Mouse (Mus musculus) NIH3T3 (cell line): ENCODE data around the gene Gcnt2.
A peak's percentile ranks its signal among the peaks of the same experiment; 100 is the strongest.
"Not testable (repeated sequence)": the region's sequence is repeated elsewhere in the genome, so short reads cannot be mapped to it uniquely, and the experiment has no call there.

Source experiments
- DNase-seq: peaks from one replicate; pipeline ENCODE4 v3.0.0-alpha.2; 2012; ENCODE audit warnings: low read depth

Gcnt2 gene

GRCm38 (mm10) chr13:40874021-40874420, 14.5 kb downstream of the Gcnt2 start:
- no peak for DNase-seq

GRCm38 (mm10) chr13:40875415-40875814, 15.9 kb downstream of the Gcnt2 start:
- DNase-seq: no peak

- no peak for DNase-seq
Observed at GRCm38 (mm10) chr13:40877589-40877988, 18.0 kb downstream of the Gcnt2 start.

DNA sequence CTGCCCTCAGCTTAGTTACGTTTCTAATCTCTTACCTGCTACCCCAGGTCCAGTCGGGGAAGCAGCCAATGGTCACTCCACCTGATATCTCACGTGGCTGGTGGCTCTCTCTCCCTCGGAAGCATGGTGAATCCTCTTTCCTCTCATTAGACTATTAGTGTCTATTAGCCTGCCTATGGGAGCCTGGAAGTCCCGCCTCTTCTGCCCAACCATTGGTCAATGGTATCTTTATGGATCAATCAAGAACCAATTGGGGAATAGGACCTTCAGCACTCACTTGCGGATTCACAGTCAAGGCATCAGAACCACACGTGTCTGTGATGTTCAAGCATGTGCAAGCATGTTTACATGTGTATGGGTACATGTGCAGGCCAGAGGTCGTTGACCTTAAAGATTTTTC, 21.0 kb downstream of the Gcnt2 start:
- no peak for DNase-seq

DNA sequence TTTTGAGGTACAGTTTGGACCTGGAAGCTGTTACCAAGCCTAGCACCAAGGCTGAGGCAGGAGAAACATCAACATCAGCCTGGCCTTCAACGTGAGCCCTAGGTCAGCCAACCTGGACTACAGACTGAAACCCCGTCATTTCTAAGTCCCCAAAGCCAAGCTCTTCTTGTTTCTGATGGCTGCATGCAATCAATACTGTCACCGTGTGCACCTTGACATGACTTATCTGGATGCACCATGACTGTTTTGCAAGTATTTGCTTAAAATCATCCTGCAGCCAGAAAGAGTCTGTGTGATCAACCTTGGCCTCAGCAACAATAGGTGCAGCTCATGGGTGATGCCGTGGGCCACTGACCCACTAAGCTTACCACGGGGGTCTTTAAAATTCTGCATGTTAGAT, 23.1 kb downstream of the Gcnt2 start:
- no peak for DNase-seq

DNA sequence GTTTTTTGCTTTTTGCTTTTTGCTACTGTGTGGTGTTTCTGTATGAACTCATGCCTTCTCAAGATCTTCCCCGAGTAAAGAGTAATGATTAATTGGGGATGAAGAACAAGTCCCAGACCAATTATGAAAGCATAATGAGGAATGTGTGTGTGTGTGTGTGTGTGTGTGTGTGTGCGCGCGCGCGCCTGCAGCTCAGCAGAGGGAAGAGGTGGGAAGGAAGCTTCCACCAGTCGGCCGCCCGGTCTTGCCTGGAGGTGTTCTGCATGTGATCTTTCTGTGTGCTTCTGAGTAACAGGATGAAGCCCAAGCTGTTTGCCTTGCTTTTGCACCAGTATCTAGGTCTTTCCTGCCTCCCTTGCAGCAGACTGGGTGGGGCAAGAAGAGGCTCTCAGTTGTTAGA, 24.3 kb downstream of the Gcnt2 start:
- no peak for DNase-seq

GRCm38 (mm10) chr13:40884878-40885277, 25.3 kb downstream of the Gcnt2 start:
- no peak for DNase-seq

- no peak for DNase-seq
Observed at GRCm38 (mm10) chr13:40885935-40886642, 26.5 kb downstream of the Gcnt2 start.

DNA sequence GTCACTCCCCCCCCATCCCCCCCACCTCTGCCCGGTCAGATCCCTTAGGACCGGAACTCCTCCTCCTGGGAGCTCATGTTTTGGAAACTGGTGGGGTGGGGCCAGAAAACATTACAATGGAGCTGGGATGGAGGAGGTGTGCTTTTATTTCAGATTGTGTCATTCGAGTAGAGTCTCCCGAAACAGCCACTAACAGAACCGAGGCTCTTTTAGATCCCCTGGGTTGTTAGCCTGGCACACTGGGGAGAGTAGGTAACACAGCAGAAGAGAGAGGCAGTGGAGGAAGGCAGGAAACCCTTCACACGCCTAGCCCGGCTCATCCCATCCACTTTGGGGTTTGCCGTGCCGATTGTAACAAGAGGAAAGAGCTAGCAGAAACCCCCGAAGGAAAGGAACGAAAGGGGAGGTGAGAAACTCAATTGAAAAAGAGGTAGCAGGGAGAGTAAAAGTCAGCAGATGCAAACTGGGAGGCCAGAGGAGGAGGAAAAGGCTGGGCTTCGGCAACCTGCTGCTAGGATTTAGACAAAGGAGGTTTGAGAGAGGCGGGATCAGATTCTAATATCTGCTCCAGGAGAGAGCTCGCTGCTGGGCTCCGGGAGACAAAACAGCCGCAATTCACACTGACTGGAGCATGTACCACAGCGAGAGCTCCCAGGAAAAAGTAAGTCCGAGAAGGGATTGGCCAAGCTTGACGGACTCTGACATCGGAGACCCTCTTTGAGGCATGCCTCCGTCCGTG, 27.3 kb downstream of the Gcnt2 start:
- DNase-seq: no peak

GRCm38 (mm10) chr13:40890595-40890994, 31.0 kb downstream of the Gcnt2 start:
- DNase-seq: no peak

- DNase-seq: not testable (repeated sequence)
Observed at GRCm38 (mm10) chr13:40891369-40891768, 31.8 kb downstream of the Gcnt2 start.

DNA sequence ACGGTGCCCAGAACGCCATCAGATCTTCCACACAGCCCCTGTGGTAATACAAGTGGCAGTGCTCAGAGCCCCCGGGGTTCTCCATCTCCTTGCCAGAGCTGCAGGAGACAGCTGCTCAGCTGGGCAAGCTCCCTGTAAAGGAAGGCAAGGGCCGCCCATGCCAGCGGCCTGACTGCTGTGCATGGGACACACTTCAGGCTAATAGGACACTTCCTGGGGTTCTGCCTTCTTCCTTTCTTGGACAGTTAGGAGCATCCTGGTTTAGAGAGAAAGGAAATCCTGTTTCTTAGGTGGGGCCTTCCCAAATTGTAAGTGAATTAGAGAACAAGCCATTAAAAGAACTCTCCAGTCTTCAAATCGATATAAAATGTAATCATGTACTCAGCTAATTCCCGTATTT, 32.5 kb downstream of the Gcnt2 start:
- no peak for DNase-seq

DNA sequence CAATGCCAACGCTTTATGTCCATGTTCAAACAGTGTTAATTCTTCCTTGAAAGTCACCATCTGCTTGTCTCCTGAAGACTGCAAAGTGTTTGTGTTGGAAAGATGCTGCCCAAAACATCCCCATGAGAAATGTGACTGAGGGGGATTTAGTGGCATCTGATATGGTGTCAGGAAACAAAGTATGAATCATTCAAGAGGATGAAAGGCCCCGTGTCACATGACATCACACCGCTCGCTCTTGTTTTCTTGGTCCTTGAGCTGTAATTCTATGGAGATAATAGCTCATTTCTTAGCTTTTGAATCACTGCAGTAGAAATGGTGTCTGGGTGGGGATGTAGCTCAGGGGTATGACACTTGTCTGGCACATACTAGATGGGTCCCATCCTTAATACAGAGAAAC, 33.0 kb downstream of the Gcnt2 start:
- no peak for DNase-seq

DNA sequence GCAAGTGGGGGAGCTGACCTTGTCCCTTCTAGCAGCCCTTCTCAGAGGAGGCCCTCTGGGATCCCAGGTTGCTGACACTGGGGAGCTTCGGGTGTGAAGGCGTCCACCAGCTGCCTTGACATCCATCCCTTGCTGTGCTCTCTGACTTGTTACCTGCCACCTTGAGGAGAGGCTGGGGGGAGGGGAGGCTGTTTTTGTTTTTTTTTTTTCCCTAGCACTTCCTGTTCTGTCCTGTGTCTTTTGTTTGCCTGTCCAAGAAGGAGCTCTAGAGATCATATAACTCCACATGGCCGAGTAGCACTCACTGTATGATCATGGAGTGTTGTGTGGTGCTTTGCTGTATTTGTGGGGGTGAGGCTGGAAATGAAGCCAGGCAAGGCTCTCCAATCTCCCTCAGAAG, 34.0 kb downstream of the Gcnt2 start:
- DNase-seq: no peak

- DNase-seq: not testable (repeated sequence)
Observed at GRCm38 (mm10) chr13:40898049-40898690, 38.6 kb downstream of the Gcnt2 start.

DNA sequence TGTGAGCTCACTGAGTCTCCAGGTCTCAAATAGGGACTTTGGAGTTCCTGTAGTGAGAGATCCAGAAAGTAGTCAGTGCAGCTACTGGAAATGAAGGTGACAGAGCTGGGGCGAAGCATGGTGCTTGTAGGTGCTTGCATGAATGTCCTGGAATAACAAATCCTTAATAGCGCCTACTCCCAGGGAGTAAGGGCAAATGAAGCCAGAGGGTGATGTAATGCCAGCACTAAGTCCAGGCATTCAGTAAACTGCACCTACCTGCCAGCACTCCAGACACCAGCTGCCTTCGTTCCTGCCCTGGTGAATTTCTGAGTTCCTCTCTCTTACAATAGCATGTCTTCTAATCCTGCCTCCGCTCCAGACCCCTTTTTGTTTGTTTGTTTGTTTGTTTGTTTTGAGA, 39.1 kb downstream of the Gcnt2 start:
- DNase-seq: no peak

DNA sequence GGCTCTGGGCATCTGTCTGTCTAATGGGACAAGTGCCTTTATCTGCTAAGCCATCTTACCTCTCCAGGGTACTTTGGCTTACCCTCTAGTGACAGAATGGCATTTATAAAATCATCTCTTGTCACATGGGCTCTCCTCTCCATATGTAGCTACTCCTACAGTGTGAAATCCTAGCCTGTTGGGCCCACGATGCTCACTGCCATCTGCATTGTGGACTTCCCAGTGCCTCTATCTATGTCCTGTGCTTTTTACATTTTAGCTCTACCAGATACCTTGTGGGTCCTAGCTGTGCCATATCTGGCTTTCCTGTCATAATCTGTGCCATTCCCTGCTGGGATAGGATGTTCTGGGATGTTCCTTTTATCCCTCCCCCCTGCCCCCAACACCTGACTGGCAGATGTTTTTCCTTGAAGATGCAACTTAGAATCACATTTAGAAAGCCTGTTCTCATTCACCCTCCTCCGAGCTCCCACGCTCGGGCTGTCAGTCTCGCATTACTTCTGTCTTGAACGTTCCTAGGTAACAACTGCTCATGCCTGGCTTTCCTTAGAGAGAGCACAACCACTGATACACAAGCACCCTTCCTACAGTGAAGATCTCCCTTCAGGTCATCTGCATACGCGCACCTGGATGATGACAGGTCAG, 39.9 kb downstream of the Gcnt2 start:
- no peak for DNase-seq

DNA sequence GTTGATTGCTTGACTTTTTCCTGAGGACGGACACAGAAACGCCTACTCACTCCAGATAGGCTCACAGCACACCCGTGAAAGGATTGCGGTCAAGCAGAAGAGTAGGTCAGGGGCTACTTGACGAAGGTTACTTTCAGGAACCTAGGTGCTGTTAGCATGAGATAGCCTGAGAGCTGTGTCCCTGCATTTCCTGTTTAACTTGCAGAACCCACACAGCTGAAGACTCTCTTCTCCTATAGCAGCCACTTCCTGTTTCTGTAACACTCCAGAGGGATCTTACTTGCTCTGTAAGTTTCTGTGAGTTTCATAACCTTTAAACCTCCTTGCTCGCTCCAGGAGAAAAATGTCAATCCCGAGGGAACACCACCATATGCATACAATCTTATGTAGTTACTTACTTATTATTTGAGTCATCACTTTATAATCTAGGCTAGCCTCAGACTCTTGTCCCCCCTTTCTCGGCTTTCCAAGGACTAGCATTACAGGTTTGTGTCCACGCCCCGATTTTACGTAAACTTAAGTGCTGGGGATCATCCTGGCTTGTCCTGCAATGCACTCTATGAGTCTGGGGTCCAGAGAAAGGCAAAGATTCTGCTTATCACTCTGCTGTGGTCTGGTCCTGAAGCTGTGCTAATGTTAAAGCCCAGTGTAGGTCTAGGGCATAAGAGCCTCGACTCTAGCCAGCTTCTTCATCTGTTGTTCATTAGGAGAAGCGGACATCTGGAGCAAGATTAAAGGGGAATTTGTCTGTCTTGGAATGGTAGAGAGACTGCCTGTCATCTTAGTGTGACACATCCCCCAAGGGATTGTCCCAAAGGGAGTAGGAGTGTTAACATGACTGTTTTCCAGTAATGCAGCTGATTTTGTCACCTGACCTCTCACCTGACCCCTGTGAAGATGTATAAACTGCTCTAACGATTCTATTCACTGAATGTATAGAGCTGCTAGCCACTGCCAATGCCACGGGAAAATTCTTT, 40.7 kb downstream of the Gcnt2 start:
- DNase-seq: peak; percentile 84

- DNase-seq: peak; percentile 72
Observed at GRCm38 (mm10) chr13:40901263-40901662, 41.7 kb downstream of the Gcnt2 start.

- DNase-seq: no peak
Observed at GRCm38 (mm10) chr13:40901831-40902459, 42.4 kb downstream of the Gcnt2 start.

GRCm38 (mm10) chr13:40904080-40904479, 44.5 kb downstream of the Gcnt2 start:
- DNase-seq: no peak
